Mouse (Mus musculus): ENCODE measurements around the gene Olfr691. TPM values are rescaled to one million over a fixed set of nuclear protein-coding genes. Genes with fewer than 3 reads are reported as not detected.

The Olfr691 gene
- not detected in 2 replicates for polyA plus RNA-seq (2015; fragmentation: Nextera tagmentation; extraction: Ambion mirVana)

- Histone ChIP-seq H3K36me3 (ENCODE audit: insufficient read depth, low read length) (no peaks in the 10 kb centered on the region), H3K4me2 (ENCODE audit: low read length) (no peak within 1 kb of the TSS), H3K27me3 (ENCODE audit: insufficient read depth, low read length) (no peaks in the 10 kb centered on the region), H3K4me3 (replicated peaks; ENCODE audit: low read depth, low read length) (no peak within 1 kb of the TSS), H3K4me1 (replicated peaks; ENCODE audit: insufficient read depth, low read length) (no peaks in the 10 kb centered on the region), H3K27ac (no peak within 1 kb of the TSS), H3K9ac (ENCODE audit: low read depth, low read length) (no peak within 1 kb of the TSS), H3K9me3 (replicated peaks; ENCODE audit: low read length) (no peaks in the 10 kb centered on the region)
- 55% methylated on average over 1 of the region's 1 CpGs for WGBS
- DNase-seq (ENCODE audit: low spot score) (no peak), ATAC-seq (replicated peaks; ENCODE audit: low FRiP score, low read depth) (no peak)
- no peak for TF ChIP-seq CTCF (IDR thresholded peaks at IDR 0.05; ENCODE audit: low read depth)
Observed at GRCm38 (mm10) chr7:105342170-105342569, at the start of gene Olfr691. TSS of gene Olfr691 (minus strand) at chr7:105342270.

- H3K4me2 ChIP-seq (ENCODE audit: low read length) = no peak overlapping the region
- H3K4me3 ChIP-seq (replicated peaks; ENCODE audit: low read depth, low read length) = no peak overlapping the region
- H3K9ac ChIP-seq (ENCODE audit: low read depth, low read length) = no peak overlapping the region
- no peaks in the 10 kb centered on the region for H3K27me3 ChIP-seq (ENCODE audit: insufficient read depth, low read length)
- no peaks in the 10 kb centered on the region for H3K4me1 ChIP-seq (replicated peaks; ENCODE audit: insufficient read depth, low read length)
- no peak for ATAC-seq (replicated peaks; ENCODE audit: low FRiP score, low read depth)
- 85% methylated on average over 2 of the region's 2 CpGs for WGBS
- no peak for TF ChIP-seq CTCF (IDR thresholded peaks at IDR 0.05; ENCODE audit: low read depth)
- DNase-seq (ENCODE audit: low spot score) = no peak
- no peak overlapping the region for H3K27ac ChIP-seq
- peaks cover 33% of the 10 kb centered on the region for H3K36me3 ChIP-seq (ENCODE audit: insufficient read depth, low read length)
- H3K9me3 ChIP-seq (replicated peaks; ENCODE audit: low read length) = no peaks in the 10 kb centered on the region
Observed at GRCm38 (mm10) chr7:105390236-105390635, 48.2 kb upstream of the Olfr691 start.

- H3K36me3 ChIP-seq (ENCODE audit: insufficient read depth, low read length) = peaks cover 55% of the 10 kb centered on the region
Observed at GRCm38 (mm10) chr7:105387696-105388095, 45.6 kb upstream of the Olfr691 start.

GRCm38 (mm10) chr7:105380329-105380728 lies 38.3 kb upstream of the Olfr691 start:
- H3K9ac ChIP-seq (ENCODE audit: low read depth, low read length) = no peak overlapping the region
- no peaks in the 10 kb centered on the region for H3K9me3 ChIP-seq (replicated peaks; ENCODE audit: low read length)
- no peak for DNase-seq (ENCODE audit: low spot score)
- WGBS = 95% methylated on average over 3 of the region's 3 CpGs
- H3K4me3 ChIP-seq (replicated peaks; ENCODE audit: low read depth, low read length) = no peak overlapping the region
- no peak overlapping the region for H3K27ac ChIP-seq
- no peak for TF ChIP-seq CTCF (IDR thresholded peaks at IDR 0.05; ENCODE audit: low read depth)
- no peaks in the 10 kb centered on the region for H3K27me3 ChIP-seq (ENCODE audit: insufficient read depth, low read length)
- H3K36me3 ChIP-seq (ENCODE audit: insufficient read depth, low read length) = peaks cover 57% of the 10 kb centered on the region
- ATAC-seq (replicated peaks; ENCODE audit: low FRiP score, low read depth) = no peak
- H3K4me2 ChIP-seq (ENCODE audit: low read length) = no peak overlapping the region
- no peaks in the 10 kb centered on the region for H3K4me1 ChIP-seq (replicated peaks; ENCODE audit: insufficient read depth, low read length)

More at GRCm38 (mm10) chr7:105387696-105388095, 45.6 kb upstream of the Olfr691 start:
- no peak overlapping the region for H3K4me3 ChIP-seq (replicated peaks; ENCODE audit: low read depth, low read length)
- ATAC-seq (replicated peaks; ENCODE audit: low FRiP score, low read depth) (no peak), DNase-seq (ENCODE audit: low spot score) (no peak)
- H3K27me3 ChIP-seq (ENCODE audit: insufficient read depth, low read length) = no peaks in the 10 kb centered on the region
- H3K4me2 ChIP-seq (ENCODE audit: low read length) = no peak overlapping the region
- no peaks in the 10 kb centered on the region for H3K9me3 ChIP-seq (replicated peaks; ENCODE audit: low read length)
- 96% methylated on average over 2 of the region's 2 CpGs for WGBS
- no peak overlapping the region for H3K9ac ChIP-seq (ENCODE audit: low read depth, low read length)
- H3K27ac ChIP-seq = no peak overlapping the region
- TF ChIP-seq CTCF (IDR thresholded peaks at IDR 0.05; ENCODE audit: low read depth) = no peak
- no peaks in the 10 kb centered on the region for H3K4me1 ChIP-seq (replicated peaks; ENCODE audit: insufficient read depth, low read length)

- H3K9ac ChIP-seq (ENCODE audit: low read depth, low read length) = no peak within 1 kb of the TSS
- 92% methylated on average over 1 of the region's 1 CpGs for WGBS
- no peak for TF ChIP-seq CTCF (IDR thresholded peaks at IDR 0.05; ENCODE audit: low read depth)
Observed at GRCm38 (mm10) chr7:105374866-105375265, 32.8 kb upstream of the Olfr691 start, which contains the start of gene Gm5901. TSS of gene Gm5901 (plus strand) at chr7:105375038.

GRCm38 (mm10) chr7:105373976-105374375 lies 31.9 kb upstream of the Olfr691 start:
- WGBS = 86% methylated on average over 3 of the region's 3 CpGs
- no peak overlapping the region for H3K27ac ChIP-seq

More at GRCm38 (mm10) chr7:105374866-105375265, 32.8 kb upstream of the Olfr691 start, which contains the start of gene Gm5901:
- DNase-seq (ENCODE audit: low spot score) (no peak), ATAC-seq (replicated peaks; ENCODE audit: low FRiP score, low read depth) (no peak)
- no peak within 1 kb of the TSS for H3K4me3 ChIP-seq (replicated peaks; ENCODE audit: low read depth, low read length)
- H3K4me1 ChIP-seq (replicated peaks; ENCODE audit: insufficient read depth, low read length) = no peaks in the 10 kb centered on the region
- no peaks in the 10 kb centered on the region for H3K9me3 ChIP-seq (replicated peaks; ENCODE audit: low read length)
- H3K27ac ChIP-seq = no peak within 1 kb of the TSS
- no peaks in the 10 kb centered on the region for H3K27me3 ChIP-seq (ENCODE audit: insufficient read depth, low read length)
- no peak within 1 kb of the TSS for H3K4me2 ChIP-seq (ENCODE audit: low read length)
- H3K36me3 ChIP-seq (ENCODE audit: insufficient read depth, low read length) = peaks cover 23% of the 10 kb centered on the region

GRCm38 (mm10) chr7:105373509-105373908 lies 31.4 kb upstream of the Olfr691 start:
- H3K4me1 ChIP-seq (replicated peaks; ENCODE audit: insufficient read depth, low read length) = no peaks in the 10 kb centered on the region
- no peak overlapping the region for H3K27ac ChIP-seq
- WGBS = 83% methylated on average over 4 of the region's 4 CpGs
- H3K4me3 ChIP-seq (replicated peaks; ENCODE audit: low read depth, low read length) = no peak overlapping the region
- no peak overlapping the region for H3K4me2 ChIP-seq (ENCODE audit: low read length)
- DNase-seq (ENCODE audit: low spot score) (no peak), ATAC-seq (replicated peaks; ENCODE audit: low FRiP score, low read depth) (no peak)
- peaks cover 11% of the 10 kb centered on the region for H3K36me3 ChIP-seq (ENCODE audit: insufficient read depth, low read length)
- no peaks in the 10 kb centered on the region for H3K27me3 ChIP-seq (ENCODE audit: insufficient read depth, low read length)
- TF ChIP-seq CTCF (IDR thresholded peaks at IDR 0.05; ENCODE audit: low read depth) = no peak
- no peaks in the 10 kb centered on the region for H3K9me3 ChIP-seq (replicated peaks; ENCODE audit: low read length)
- no peak overlapping the region for H3K9ac ChIP-seq (ENCODE audit: low read depth, low read length)

More at GRCm38 (mm10) chr7:105373976-105374375, 31.9 kb upstream of the Olfr691 start:
- Histone ChIP-seq H3K4me1 (replicated peaks; ENCODE audit: insufficient read depth, low read length) (no peaks in the 10 kb centered on the region), H3K4me3 (replicated peaks; ENCODE audit: low read depth, low read length) (no peak overlapping the region), H3K36me3 (ENCODE audit: insufficient read depth, low read length) (peaks cover 16% of the 10 kb centered on the region), H3K9me3 (replicated peaks; ENCODE audit: low read length) (no peaks in the 10 kb centered on the region), H3K9ac (ENCODE audit: low read depth, low read length) (no peak overlapping the region), H3K27me3 (ENCODE audit: insufficient read depth, low read length) (no peaks in the 10 kb centered on the region), H3K4me2 (ENCODE audit: low read length) (no peak overlapping the region)
- TF ChIP-seq CTCF (IDR thresholded peaks at IDR 0.05; ENCODE audit: low read depth) = no peak
- ATAC-seq (replicated peaks; ENCODE audit: low FRiP score, low read depth) = no peak
- no peak for DNase-seq (ENCODE audit: low spot score)

Measured in kidney, postnatal 0 days (tissue).